Mouse (Mus musculus) small intestine, adult 2 months (tissue): ENCODE results near the gene Rps6ka1.
"Not testable (repeated sequence)": the region's sequence is repeated elsewhere in the genome, so short reads cannot be mapped to it uniquely, and the experiment has no call there.

Experiments
- CTCF ChIP-seq: fragments of 200-500 bp; IDR thresholded peaks from 2 replicates; pipeline ENCODE4 v1.5.1; 2012; ENCODE audit warnings: low read depth, mild to moderate bottlenecking, control low read depth, inconsistent platforms, low read length, moderate library complexity, mixed read lengths; ENCODE audit not compliant: insufficient replicate concordance, insufficient read length; ENCODE audit errors: extremely low read depth
- POLR2A ChIP-seq: fragments of 200-500 bp; IDR thresholded peaks from 2 replicates; pipeline ENCODE4 v1.6.1; 2012; ENCODE audit warnings: low read depth, mild to moderate bottlenecking, control low read depth, inconsistent platforms, low read length, moderate library complexity

DNA sequence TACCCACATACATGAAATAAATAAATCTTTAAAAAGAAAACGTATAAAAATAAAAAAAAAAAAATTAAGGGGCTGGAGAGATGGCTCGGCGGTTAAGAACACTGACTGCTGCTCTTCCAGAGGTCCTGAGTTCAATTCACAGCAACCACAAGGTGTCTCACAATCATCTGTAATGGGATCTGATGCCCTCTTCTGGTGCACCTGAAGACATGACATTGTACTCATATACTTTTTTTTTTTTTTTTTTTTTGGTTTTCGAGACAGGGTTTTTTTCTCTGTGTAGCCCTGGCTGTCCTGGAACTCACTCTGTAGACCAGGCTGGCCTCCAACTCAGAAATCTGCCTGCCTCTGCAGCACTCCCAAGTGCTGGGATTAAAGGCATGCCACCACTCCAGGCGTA, 18.7 kb upstream of the Rps6ka1 start:
- not testable (repeated sequence) for TF ChIP-seq CTCF, POLR2A
